Mouse (Mus musculus) G1E-ER4 (cell line): Measurements from ENCODE around the gene Gm49378. TPM values are rescaled to one million over a fixed set of nuclear protein-coding genes. Genes with fewer than 3 reads are reported as not detected.

ENCODE experiments used
- GATA1 ChIP-seq: IDR thresholded peaks from one replicate; pipeline ENCODE4 v1.8.0; 2012; ENCODE audit warnings: low read length, inconsistent platforms
- polyA plus RNA-seq: library from polyadenylated mRNA; stranded (reverse); fragments of >175 nt; gene quantifications from 2 replicates; pipeline ENCODE4 v1.2.3, GENCODE M21; 2012

The Gm49378 gene
- 3.7 TPM in 1 of 2 replicates, not detected in the other for polyA plus RNA-seq

GRCm38 (mm10) chr14:55637795-55638194 lies at the start of gene Gm49378:
TSS of gene Gm49378 (minus strand) at chr14:55637895.
- no peak for TF ChIP-seq GATA1

- TF ChIP-seq GATA1 = no peak
Observed at GRCm38 (mm10) chr14:55682118-55682493, 44.4 kb upstream of the Gm49378 start.

- no peak for TF ChIP-seq GATA1
Observed at GRCm38 (mm10) chr14:55681160-55682117, 43.7 kb upstream of the Gm49378 start, which contains the start of gene Tinf2. TSS of gene Tinf2 (minus strand) at chr14:55681820.

- no peak for TF ChIP-seq GATA1
Observed at GRCm38 (mm10) chr14:55677615-55678014, 39.9 kb upstream of the Gm49378 start.

GRCm38 (mm10) chr14:55672741-55673060 lies 35.0 kb upstream of the Gm49378 start:
- TF ChIP-seq GATA1 = no peak

- TF ChIP-seq GATA1 = no peak
Observed at GRCm38 (mm10) chr14:55671833-55672740, 34.4 kb upstream of the Gm49378 start, which contains the start of the genes Gmpr2 and Nedd8. TSS of gene Gmpr2 (plus strand) at chr14:55671941. TSS of gene Nedd8 (minus strand) at chr14:55672124.

GRCm38 (mm10) chr14:55671486-55671832 lies 33.8 kb upstream of the Gm49378 start:
- TF ChIP-seq GATA1 = no peak

- TF ChIP-seq GATA1 = no peak
Observed at GRCm38 (mm10) chr14:55660636-55661035, 22.9 kb upstream of the Gm49378 start.

GRCm38 (mm10) chr14:55659960-55660573 lies 22.4 kb upstream of the Gm49378 start, which contains the start of gene Mdp1:
TSS of gene Mdp1 (minus strand) at chr14:55660508.
- no peak for TF ChIP-seq GATA1

- TF ChIP-seq GATA1 = no peak
Observed at GRCm38 (mm10) chr14:55658011-55658410, 20.3 kb upstream of the Gm49378 start.

- TF ChIP-seq GATA1 = no peak
Observed at GRCm38 (mm10) chr14:55656935-55657334, 19.2 kb upstream of the Gm49378 start.

GRCm38 (mm10) chr14:55651528-55651927 lies 13.8 kb upstream of the Gm49378 start:
- no peak for TF ChIP-seq GATA1

GRCm38 (mm10) chr14:55649884-55650283 lies 12.2 kb upstream of the Gm49378 start, which contains the start of gene Tssk4:
TSS of gene Tssk4 (plus strand) at chr14:55650184.
- TF ChIP-seq GATA1 = no peak

- TF ChIP-seq GATA1 = no peak
Observed at GRCm38 (mm10) chr14:55644261-55644888, 6.7 kb upstream of the Gm49378 start.

- no peak for TF ChIP-seq GATA1
Observed at GRCm38 (mm10) chr14:55643060-55643907, 5.6 kb upstream of the Gm49378 start, which contains the start of gene Tm9sf1. TSS of gene Tm9sf1 (minus strand) at chr14:55643806.
